Mouse (Mus musculus) heart, adult 8-10 months (tissue): Measurements from ENCODE around the gene Dll3. TPM values are rescaled to one million over a fixed set of nuclear protein-coding genes. Genes with fewer than 3 reads are reported as not detected.
"Not testable (repeated sequence)": the region's sequence is repeated elsewhere in the genome, so short reads cannot be mapped to it uniquely, and the experiment has no call there.

Experiments used
- DNase-seq: peaks from one replicate; pipeline ENCODE4 v3.0.0; 2022; ENCODE audit warnings: low spot score
- total RNA-seq, 4 experiments: library from RNA; stranded (reverse); gene quantifications; 2 replicates each; pipeline ENCODE4 v1.2.4; 2022

The Dll3 gene
- total RNA-seq, 4 experiments from 2014 or later: not detected

GRCm38 (mm10) chr7:28251976-28252375 is 50.1 kb downstream of the Dll3 start:
- no peak for DNase-seq

- no peak for DNase-seq
Measured at GRCm38 (mm10) chr7:28248957-28249356, 53.1 kb downstream of the Dll3 start.

GRCm38 (mm10) chr7:28243943-28244342 is 58.1 kb downstream of the Dll3 start:
- not testable (repeated sequence) for DNase-seq

Other genes with a start within 250 kb of the Dll3 start
- not detected for gene Fcgbp, start 231.0 kb downstream of the Dll3 start, total RNA-seq
- not detected for gene 9530053A07Rik, start 172.8 kb downstream of the Dll3 start, total RNA-seq
- gene Fbl, start 132.5 kb downstream of the Dll3 start, total RNA-seq: 10 to 100 TPM; 31.1 to 33.6 (median 32.1) TPM
- 10 to 100 TPM; 24.0 to 34.6 (median 31.8) TPM for gene Dyrk1b, start 122.8 kb downstream of the Dll3 start, total RNA-seq
- gene Eid2, start 34.4 kb downstream of the Dll3 start, total RNA-seq: 10 to 100 TPM; 11.8 to 14.4 (median 13.3) TPM
- gene Eid2b, start 24.5 kb downstream of the Dll3 start, total RNA-seq: 10 to 100 TPM; 13.7 to 16.8 (median 15.2) TPM
- gene Selenov, start 11.1 kb downstream of the Dll3 start, total RNA-seq: not detected
- gene Timm50, start 9.8 kb upstream of the Dll3 start, total RNA-seq: 10 to 100 TPM; 59.2 to 68.5 (median 64.4) TPM
- gene Supt5, start 36.5 kb upstream of the Dll3 start, total RNA-seq: 10 to 100 TPM; 56.0 to 63.2 (median 57.6) TPM
- 100 to 1,000 TPM; 472 to 574 (median 541) TPM for gene Rps16, start 48.4 kb upstream of the Dll3 start, total RNA-seq
- 10 to 100 TPM in 3 of 4 experiments, 1 to 10 TPM in 1; 8.9 to 13.2 (median 11.2) TPM for gene Plekhg2, start 70.4 kb upstream of the Dll3 start, total RNA-seq
- gene Zfp36, start 78.0 kb upstream of the Dll3 start, total RNA-seq: 10 to 100 TPM; 12.2 to 40.6 (median 16.5) TPM
- gene Med29, start 90.5 kb upstream of the Dll3 start, total RNA-seq: 10 to 100 TPM; 19.5 to 24.0 (median 22.2) TPM
- gene Paf1, start 90.7 kb upstream of the Dll3 start, total RNA-seq: 10 to 100 TPM; 35.7 to 44.4 (median 39.1) TPM
- 1 to 10 TPM; 3.5 to 5.7 (median 4.8) TPM for gene Gmfg, start 135.2 kb upstream of the Dll3 start, total RNA-seq
- under 1 TPM; 0.43 to 0.82 (median 0.61) TPM for gene Lrfn1, start 149.7 kb upstream of the Dll3 start, total RNA-seq
- not detected for gene Ifnl2, start 208.2 kb upstream of the Dll3 start, total RNA-seq
- gene Ifnl3, start 220.6 kb upstream of the Dll3 start, total RNA-seq: not detected
- not detected for gene Sycn, start 238.6 kb upstream of the Dll3 start, total RNA-seq
- gene Nccrp1, start 245.0 kb upstream of the Dll3 start, total RNA-seq: not detected